Mouse (Mus musculus) right cerebral cortex, adult 2 months (tissue): ENCODE measurements around the gene Ulk4.

Experiments used
- DNase-seq, 2 experiments: peaks; one replicate each; pipeline ENCODE4 v3.0.0; 2021 to 2022; ENCODE audit warnings: low spot score in 2 of 2

The Ulk4 gene

GRCm38 (mm10) chr9:121192601-121193370 is 84.2 kb downstream of the Ulk4 start:
- DNase-seq = no peak

- peak; percentile 45 to 58 for DNase-seq
Measured at GRCm38 (mm10) chr9:121187811-121188210, 89.2 kb downstream of the Ulk4 start.

- no peak for DNase-seq
Measured at GRCm38 (mm10) chr9:121185796-121186195, 91.2 kb downstream of the Ulk4 start.

- DNase-seq = no peak
Measured at GRCm38 (mm10) chr9:121176350-121176749, 100.6 kb downstream of the Ulk4 start.

GRCm38 (mm10) chr9:121175201-121175600 is 101.8 kb downstream of the Ulk4 start:
- no peak for DNase-seq

- no peak for DNase-seq
Measured at GRCm38 (mm10) chr9:121172123-121172522, 104.9 kb downstream of the Ulk4 start.

- no peak for DNase-seq
Measured at GRCm38 (mm10) chr9:121171609-121172008, 105.4 kb downstream of the Ulk4 start.

GRCm38 (mm10) chr9:121164607-121165006 is 112.4 kb downstream of the Ulk4 start:
- DNase-seq = no peak

- peak; percentile 41 to 52 for DNase-seq
Measured at GRCm38 (mm10) chr9:121162789-121163188, 114.2 kb downstream of the Ulk4 start.

GRCm38 (mm10) chr9:121161818-121162565 is 115.0 kb downstream of the Ulk4 start:
- no peak for DNase-seq

GRCm38 (mm10) chr9:121156253-121156831 is 120.7 kb downstream of the Ulk4 start:
- DNase-seq = peak; percentile 17 to 52

GRCm38 (mm10) chr9:121153276-121153675 is 123.7 kb downstream of the Ulk4 start:
- no peak for DNase-seq

- DNase-seq = no peak
Measured at GRCm38 (mm10) chr9:121148602-121149001, 128.4 kb downstream of the Ulk4 start.

- DNase-seq = no peak
Measured at GRCm38 (mm10) chr9:121143208-121143607, 133.8 kb downstream of the Ulk4 start.

- no peak for DNase-seq
Measured at GRCm38 (mm10) chr9:121132549-121132948, 144.4 kb downstream of the Ulk4 start.

- no peak for DNase-seq
Measured at GRCm38 (mm10) chr9:121129533-121129932, 147.5 kb downstream of the Ulk4 start.

GRCm38 (mm10) chr9:121128934-121129333 is 148.1 kb downstream of the Ulk4 start:
- DNase-seq = no peak

GRCm38 (mm10) chr9:121127025-121127424 is 150.0 kb downstream of the Ulk4 start:
- DNase-seq = no peak

GRCm38 (mm10) chr9:121124705-121125104 is 152.3 kb downstream of the Ulk4 start:
- DNase-seq = no peak

- DNase-seq = no peak
Measured at GRCm38 (mm10) chr9:121122039-121122438, 155.0 kb downstream of the Ulk4 start.

- no peak for DNase-seq
Measured at GRCm38 (mm10) chr9:121117936-121118335, 159.1 kb downstream of the Ulk4 start.

GRCm38 (mm10) chr9:121112131-121112530 is 164.9 kb downstream of the Ulk4 start:
- DNase-seq = no peak

GRCm38 (mm10) chr9:121108110-121108509 is 168.9 kb downstream of the Ulk4 start:
- peak; percentile 75 for DNase-seq
